Mouse (Mus musculus) G1E-ER4 (cell line): ENCODE results near the gene Shcbp1l. TPM values are rescaled to one million over a fixed set of nuclear protein-coding genes. Genes with fewer than 3 reads are reported as not detected.

Experiments
- GATA1 ChIP-seq: IDR thresholded peaks from one replicate; pipeline ENCODE4 v1.8.0; 2012; ENCODE audit warnings: low read length, inconsistent platforms
- polyA plus RNA-seq: library from polyadenylated mRNA; stranded (reverse); fragments of >175 nt; gene quantifications from 2 replicates; pipeline ENCODE4 v1.2.3, GENCODE M21; 2012

Shcbp1l gene
- polyA plus RNA-seq: 3.5 and 4.9 TPM in 2 replicates

- TF ChIP-seq GATA1: no peak
These were observed at the start of gene Shcbp1l for GRCm38 (mm10) chr1:153424770-153425584. Shcbp1l (plus strand) TSS chr1:153425162.

GRCm38 (mm10) chr1:153376446-153376845, 48.5 kb upstream of the Shcbp1l start:
- TF ChIP-seq GATA1: no peak

- no peak for TF ChIP-seq GATA1
These were observed 46.4 kb upstream of the Shcbp1l start for GRCm38 (mm10) chr1:153378587-153378986.

GRCm38 (mm10) chr1:153379832-153380231, 45.1 kb upstream of the Shcbp1l start:
- no peak for TF ChIP-seq GATA1

GRCm38 (mm10) chr1:153380746-153381282, 44.1 kb upstream of the Shcbp1l start:
- TF ChIP-seq GATA1: no peak

- no peak for TF ChIP-seq GATA1
These were observed 39.9 kb upstream of the Shcbp1l start for GRCm38 (mm10) chr1:153385081-153385480.

GRCm38 (mm10) chr1:153386271-153387069, 38.5 kb upstream of the Shcbp1l start:
- no peak for TF ChIP-seq GATA1

DNA sequence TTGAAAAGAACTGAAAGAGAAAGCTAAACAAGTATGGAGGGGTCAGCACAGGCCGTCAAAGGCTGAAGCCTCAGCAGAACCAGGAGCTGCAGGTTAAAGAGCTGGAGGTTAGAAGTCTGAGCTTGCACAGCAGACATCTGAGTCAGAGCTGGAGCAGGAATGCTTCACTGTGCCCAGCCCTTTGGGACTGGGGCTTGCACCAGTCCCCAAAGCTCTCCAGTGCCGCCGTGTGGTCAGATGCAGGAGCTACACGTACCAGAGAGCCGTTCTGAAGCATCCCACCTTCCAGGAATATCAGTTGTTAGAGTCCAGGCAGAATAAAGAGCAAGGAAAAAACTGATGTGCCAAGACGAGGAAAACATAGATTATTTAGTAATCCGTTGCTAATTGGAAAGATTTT, 23.2 kb upstream of the Shcbp1l start:
- no peak for TF ChIP-seq GATA1

GRCm38 (mm10) chr1:153411723-153412122, 13.2 kb upstream of the Shcbp1l start:
- TF ChIP-seq GATA1: no peak

- no peak for TF ChIP-seq GATA1
These were observed 10.0 kb upstream of the Shcbp1l start for GRCm38 (mm10) chr1:153414962-153415361.

DNA sequence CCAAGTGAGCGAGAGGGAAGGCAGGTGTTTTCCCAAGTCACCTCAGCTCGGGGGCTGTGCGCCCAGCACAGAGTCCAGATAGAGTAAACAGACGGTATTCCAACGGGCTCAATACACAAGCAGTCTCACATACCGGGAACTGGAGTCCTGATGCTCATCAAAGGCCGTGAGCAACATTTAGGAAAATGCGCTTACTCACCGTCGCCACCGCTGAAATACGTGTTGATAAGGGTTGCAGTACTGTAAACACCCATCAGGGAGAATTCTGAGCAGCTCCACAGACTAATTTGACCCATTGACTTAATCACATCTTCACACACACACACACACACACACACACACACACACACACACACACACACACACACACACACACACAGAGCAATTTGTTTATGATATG, 691 bp upstream of the Shcbp1l start:
- TF ChIP-seq GATA1: no peak

- TF ChIP-seq GATA1: no peak
These were observed 6.2 kb downstream of the Shcbp1l start for GRCm38 (mm10) chr1:153431158-153431557.

- TF ChIP-seq GATA1: no peak
These were observed 6.7 kb downstream of the Shcbp1l start for GRCm38 (mm10) chr1:153431701-153432100.

GRCm38 (mm10) chr1:153432329-153432728, 7.4 kb downstream of the Shcbp1l start:
- TF ChIP-seq GATA1: no peak

DNA sequence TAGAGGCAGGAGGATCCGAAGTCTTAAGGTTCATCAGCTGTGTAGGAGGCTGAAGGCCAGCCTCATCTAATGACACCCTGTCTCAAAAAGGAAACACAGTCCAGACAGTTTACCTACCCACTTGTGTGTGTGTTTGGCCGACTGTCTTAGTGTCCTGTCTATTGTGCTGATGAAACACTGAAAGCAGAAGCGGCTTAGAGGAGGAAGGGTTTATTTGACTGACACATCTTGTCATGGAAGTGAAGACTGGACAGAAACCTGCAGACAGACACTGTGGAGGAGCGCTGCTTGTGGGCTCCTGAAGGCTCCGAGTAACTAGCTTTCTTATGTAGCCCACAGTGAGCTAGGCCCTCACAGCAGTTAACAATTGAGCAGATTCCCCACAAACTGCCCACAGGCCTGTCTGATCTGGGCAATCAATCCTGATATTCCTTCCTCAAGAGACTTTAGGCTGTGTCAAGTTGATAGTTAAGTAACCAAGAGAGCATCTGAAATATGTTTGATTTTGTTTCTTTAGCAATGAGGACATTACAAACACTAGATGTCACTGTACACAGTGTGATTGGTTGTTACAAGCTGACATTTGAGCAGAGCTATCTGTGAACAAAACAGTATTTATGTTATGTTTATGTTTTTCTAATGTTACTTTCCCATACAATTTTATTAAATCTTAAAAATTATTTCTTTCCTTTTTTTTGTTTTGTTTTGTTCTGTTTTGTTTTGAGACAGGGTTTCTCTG, 9.1 kb downstream of the Shcbp1l start:
- TF ChIP-seq GATA1: no peak

DNA sequence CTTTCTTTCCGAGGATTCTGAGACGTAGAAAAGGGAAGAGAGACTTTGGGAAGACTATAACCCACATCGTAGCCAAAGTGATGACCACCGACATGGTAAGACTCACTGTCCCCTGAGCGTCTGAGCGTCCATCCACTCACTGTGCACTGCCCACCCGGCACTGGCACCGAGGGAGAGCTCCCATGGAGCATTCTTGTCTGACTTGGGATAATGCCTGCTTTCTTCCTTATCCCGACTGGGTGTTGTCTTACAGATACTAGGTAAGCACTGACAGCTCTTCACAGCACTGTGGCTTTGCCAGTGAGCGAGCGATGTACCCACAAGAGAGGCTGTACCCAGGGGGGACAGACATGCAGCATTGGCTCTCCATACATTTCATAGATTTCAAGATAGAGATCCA, 12.6 kb downstream of the Shcbp1l start:
- no peak for TF ChIP-seq GATA1

GRCm38 (mm10) chr1:153440752-153441151, 15.8 kb downstream of the Shcbp1l start:
- TF ChIP-seq GATA1: no peak
